Mouse (Mus musculus): ENCODE results near the gene Pate4.

DNA sequence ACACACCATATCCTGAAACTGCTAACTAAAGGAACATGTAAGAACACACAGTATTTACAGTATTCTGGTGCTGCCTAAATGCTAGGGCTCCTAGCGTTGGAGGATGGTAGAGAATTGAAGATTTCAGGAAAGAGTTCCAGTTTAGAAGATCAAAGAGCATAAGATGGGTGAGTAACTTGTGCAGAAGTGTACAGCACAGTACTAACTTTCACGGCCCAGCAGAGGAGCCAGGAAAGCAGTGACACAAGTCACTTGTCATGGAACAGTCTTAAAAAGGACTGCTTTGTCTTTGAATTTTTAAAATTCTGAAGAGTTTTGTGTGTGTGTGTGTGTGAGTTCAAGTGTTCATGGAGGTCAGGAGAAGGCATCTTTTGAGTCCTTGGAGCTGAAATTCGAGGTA is 43.7 kb downstream of the Pate4 start:
- TF ChIP-seq CTCF (IDR thresholded peaks at IDR 0.05) (no peak), POLR2A (IDR thresholded peaks at IDR 0.05; ENCODE audit: insufficient read depth, low read depth, low read length) (no peak), EP300 (IDR thresholded peaks at IDR 0.05; ENCODE audit: insufficient read depth, low read depth, low read length) (no peak)
